Mouse (Mus musculus) brain, embryonic 14.5 days (tissue): ENCODE measurements around the gene Ppt2. TPM values are rescaled to one million over a fixed set of nuclear protein-coding genes. Genes with fewer than 3 reads are reported as not detected.

Experiments
- DNase-seq: peaks from one replicate; pipeline ENCODE4 v3.0.0-alpha.2; 2011; ENCODE audit warnings: low read depth
- CTCF ChIP-seq: fragments of 200-500 bp; IDR thresholded peaks from 2 replicates; pipeline ENCODE4 v1.5.1; 2012; ENCODE audit warnings: inconsistent platforms, mild to moderate bottlenecking, moderate library complexity, borderline replicate concordance; ENCODE audit not compliant: insufficient read depth, insufficient read length; ENCODE audit errors: extremely low read depth
- POLR2A ChIP-seq: fragments of 200-500 bp; IDR thresholded peaks from 2 replicates; pipeline ENCODE4 v1.6.1; 2012; ENCODE audit warnings: mild to moderate bottlenecking, inconsistent platforms, borderline replicate concordance; ENCODE audit not compliant: poor library complexity, insufficient read depth, insufficient read length, severe bottlenecking; ENCODE audit errors: extremely low read depth
- polyA plus RNA-seq: library from polyadenylated mRNA; depleted of rRNA; stranded (reverse); fragments of >200 nt; gene quantifications from 2 replicates; pipeline ENCODE4 v1.2.3, GENCODE M21; 2012

Gene Ppt2
- polyA plus RNA-seq, 1 experiment = 31.7 TPM

GRCm38 (mm10) chr17:34611050-34611449, 17.3 kb downstream of the Ppt2 start:
- DNase-seq = no peak
- no peak for TF ChIP-seq POLR2A
- TF ChIP-seq CTCF = no peak

GRCm38 (mm10) chr17:34607997-34608396, 20.3 kb downstream of the Ppt2 start:
- no peak for DNase-seq
- TF ChIP-seq POLR2A (no peak), CTCF (no peak)

- TF ChIP-seq CTCF (no peak), POLR2A (no peak)
- DNase-seq = no peak
Measured at GRCm38 (mm10) chr17:34606186-34607039, 21.9 kb downstream of the Ppt2 start.

GRCm38 (mm10) chr17:34605609-34606008, 22.7 kb downstream of the Ppt2 start:
- TF ChIP-seq POLR2A (peak; percentile 85), CTCF (no peak)
- DNase-seq = peak; percentile 99

GRCm38 (mm10) chr17:34604511-34605237, 23.6 kb downstream of the Ppt2 start:
- TF ChIP-seq CTCF (no peak), POLR2A (no peak)
- no peak for DNase-seq

GRCm38 (mm10) chr17:34604061-34604508, 24.2 kb downstream of the Ppt2 start, which contains the start of gene Agpat1:
Agpat1 (plus strand) TSS chr17:34604262.
- TF ChIP-seq POLR2A = peak; percentile 45; the same call in 1 of the 2 replicates
- no peak for TF ChIP-seq CTCF

GRCm38 (mm10) chr17:34603375-34604060, 24.8 kb downstream of the Ppt2 start, which contains the start of gene Rnf5:
Rnf5 (minus strand) TSS chr17:34603690.
- no peak for TF ChIP-seq CTCF
- TF ChIP-seq POLR2A = peak; percentile 15; the same call in 1 of the 2 replicates
- DNase-seq = peak; percentile 100

More at GRCm38 (mm10) chr17:34604061-34604508, 24.2 kb downstream of the Ppt2 start, which contains the start of gene Agpat1:
- no peak for DNase-seq

GRCm38 (mm10) chr17:34601796-34602195, 26.5 kb downstream of the Ppt2 start:
- TF ChIP-seq POLR2A (no peak), CTCF (no peak)
- DNase-seq = no peak

- no peak for DNase-seq
- TF ChIP-seq CTCF (no peak), POLR2A (no peak)
Measured at GRCm38 (mm10) chr17:34599891-34600290, 28.4 kb downstream of the Ppt2 start.

GRCm38 (mm10) chr17:34597566-34598095, 30.7 kb downstream of the Ppt2 start, which contains the start of gene Ager:
Ager (plus strand) TSS chr17:34597862.
- DNase-seq = no peak
- TF ChIP-seq POLR2A (no peak), CTCF (no peak)

GRCm38 (mm10) chr17:34596098-34596497, 32.2 kb downstream of the Ppt2 start:
- TF ChIP-seq CTCF (no peak), POLR2A (no peak)
- DNase-seq = no peak
